ENCODE assay signal across 8 mouse cellular contexts in the genomic region with DNA sequence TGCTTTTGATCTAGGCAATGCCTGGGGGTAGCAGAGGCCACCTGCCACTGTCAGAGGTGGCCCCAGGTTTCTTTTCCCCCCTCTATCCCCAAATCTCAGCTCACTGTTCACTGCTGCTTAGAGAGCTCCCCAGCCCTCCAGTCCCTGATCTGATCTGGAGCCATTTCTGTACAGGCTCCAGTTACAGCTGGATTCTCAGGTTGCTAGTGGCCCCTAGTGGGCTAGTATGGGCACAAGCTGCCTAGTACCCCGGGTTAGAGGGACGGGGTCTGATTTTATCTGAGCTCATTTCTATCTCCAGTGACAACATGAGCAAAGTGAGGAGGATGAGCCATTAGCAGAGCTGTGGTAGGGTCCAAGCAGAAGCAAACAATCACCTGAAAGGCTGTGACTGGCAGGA.
DNase-seq lines count a peak whose midpoint lies in the region; ATAC-seq and TF ChIP-seq lines count a peak whose summit lies in the region.

No protein-coding gene starts in this region.

- ATAC-seq in lung, postnatal 0 days = peak; percentile 37; the same call in 1 of the 2 replicates

- no peaks in the 10 kb centered on the region for H3K27me3 ChIP-seq in cerebellum, adult 2 months (ENCODE audit: control insufficient read depth, insufficient read depth, low read length)
- H3K27me3 ChIP-seq in lung, postnatal 0 days (replicated peaks; ENCODE audit: insufficient read depth, low read length) = no peaks in the 10 kb centered on the region

- no peak for DNase-seq in cerebellum, adult 2 months
- DNase-seq in cerebellum, postnatal 36 days = no peak
- DNase-seq in lung, postnatal 0 days (ENCODE audit: low spot score) = no peak
- DNase-seq in lung, postnatal 4 days = no peak
- peak; percentile 62 for DNase-seq in kidney, postnatal 10 days
- peak; percentile 59 for DNase-seq in thymus, postnatal 0 days (ENCODE audit: low spot score)
- DNase-seq in cerebellum, adult 11-12 months = no peak
- DNase-seq in cerebellum, postnatal 14 days = no peak

- no peak overlapping the region for H3K27ac ChIP-seq in cerebellum, adult 2 months (ENCODE audit: insufficient read depth, low read length)
- no peak overlapping the region for H3K27ac ChIP-seq in lung, postnatal 0 days (ENCODE audit: low read length)

- H3K9me3 ChIP-seq in lung, postnatal 0 days (ENCODE audit: low read length) = no peaks in the 10 kb centered on the region

- peak; percentile 31; the same call in 1 of the 2 replicates for TF ChIP-seq CTCF in cerebellum, adult 2 months (IDR thresholded peaks at IDR 0.05; ENCODE audit: borderline replicate concordance, insufficient read depth, low read depth, low read length)
- peak; percentile 64 for TF ChIP-seq CTCF in lung, postnatal 0 days (IDR thresholded peaks at IDR 0.05)

- peaks cover 53% of the 10 kb centered on the region for H3K36me3 ChIP-seq in lung, postnatal 0 days (ENCODE audit: insufficient read depth, low read length)

- no peak for TF ChIP-seq POLR2A in cerebellum, adult 2 months (IDR thresholded peaks at IDR 0.05; ENCODE audit: borderline replicate concordance, insufficient read depth, low read length)

- no peak overlapping the region for H3K4me2 ChIP-seq in lung, postnatal 0 days (replicated peaks; ENCODE audit: low read depth, low read length)

- H3K9ac ChIP-seq in lung, postnatal 0 days (replicated peaks; ENCODE audit: low read depth) = no peak overlapping the region

- 30% methylated on average over 2 of the region's 2 CpGs for WGBS in cerebellum, adult 2 months
- 17% methylated on average over 2 of the region's 2 CpGs for WGBS in lung, postnatal 0 days

- H3K4me1 ChIP-seq in cerebellum, adult 2 months (ENCODE audit: control insufficient read depth, insufficient read depth, low read length) = peaks cover 8% of the 10 kb centered on the region
- H3K4me1 ChIP-seq in lung, postnatal 0 days (ENCODE audit: insufficient read depth, low read depth, low read length) = no peaks in the 10 kb centered on the region

- no peak overlapping the region for H3K4me3 ChIP-seq in cerebellum, adult 2 months (replicated peaks; ENCODE audit: insufficient read depth, low read depth, low read length)
- H3K4me3 ChIP-seq in lung, postnatal 0 days (ENCODE audit: low read depth, low read length) = no peak overlapping the region

- TF ChIP-seq EP300 in lung, postnatal 0 days (IDR thresholded peaks at IDR 0.05) = no peak

Comparison
In these comparisons a context has a peak if more than half of its experiments do, and no peak if none do; other contexts are left out.
1. DNase-seq: peak in kidney, postnatal 10 days (single experiment) and thymus, postnatal 0 days (single experiment); none in cerebellum, adult 2 months (0 of 2), cerebellum, postnatal 36 days (0 of 2), lung, postnatal 0 days (single experiment), lung, postnatal 4 days (0 of 2), cerebellum, adult 11-12 months (single experiment) and cerebellum, postnatal 14 days (0 of 2).